Mouse (Mus musculus) right cerebral cortex, adult 2 months (tissue): ENCODE data around the gene Rmi2.
A peak's percentile ranks its signal among the peaks of the same experiment; 100 is the strongest.

Experiments
- DNase-seq, 2 experiments: peaks; one replicate each; pipeline ENCODE4 v3.0.0; 2021 to 2022; ENCODE audit warnings: low spot score in 2 of 2

Gene Rmi2

GRCm38 (mm10) chr16:10865592-10865987 is 30.7 kb downstream of the Rmi2 start:
- no peak for DNase-seq

DNA sequence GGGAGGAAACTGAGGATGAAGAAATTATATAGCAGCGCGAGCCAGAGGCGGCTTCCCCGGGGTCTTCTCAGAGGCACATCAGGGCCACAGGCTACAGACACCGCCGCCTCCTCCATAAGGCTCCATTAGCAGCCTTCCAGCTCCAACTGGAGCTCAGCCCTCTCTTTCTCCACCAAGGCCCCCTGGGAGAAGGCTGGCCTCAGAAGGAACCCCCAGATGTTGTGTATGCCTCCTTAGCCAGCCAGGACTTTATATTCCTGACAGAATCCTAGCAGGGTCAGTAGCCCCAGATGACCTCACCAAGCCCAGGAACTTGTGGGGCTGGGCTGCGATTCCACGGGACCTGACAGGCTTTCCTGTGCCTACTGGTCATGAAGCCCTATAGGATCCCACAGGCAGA is 32.0 kb downstream of the Rmi2 start:
- DNase-seq, result no peak

GRCm38 (mm10) chr16:10867501-10867900 is 32.6 kb downstream of the Rmi2 start:
- DNase-seq, result no peak

DNA sequence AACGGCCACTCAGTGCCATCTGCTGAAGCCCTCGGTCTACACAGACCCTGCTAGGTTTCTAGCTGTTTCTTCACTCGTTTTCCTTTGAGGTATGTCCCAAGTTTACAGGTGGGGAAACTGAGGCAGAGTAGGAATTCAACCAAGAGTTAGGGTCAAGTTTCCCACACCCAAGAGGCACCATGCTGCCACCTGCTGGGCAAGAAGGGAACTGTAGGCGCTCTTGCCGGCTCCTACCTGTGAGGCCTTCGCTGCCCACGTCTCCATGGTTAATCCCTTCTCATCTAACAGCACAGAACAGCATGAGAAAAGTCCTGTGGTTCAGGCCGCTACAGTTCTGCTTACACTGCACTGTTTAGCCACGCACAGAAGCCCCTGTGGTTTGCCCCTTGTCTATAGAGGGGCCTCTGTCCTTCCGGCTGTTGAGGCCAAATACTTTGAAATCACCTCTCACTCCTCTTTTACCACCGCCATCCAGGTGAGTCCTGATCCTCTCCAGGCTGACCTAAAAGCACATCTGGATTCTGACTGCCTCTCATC is 33.1 kb downstream of the Rmi2 start:
- DNase-seq, result peak; percentile 61 to 62

GRCm38 (mm10) chr16:10870969-10871368 is 36.1 kb downstream of the Rmi2 start:
- DNase-seq, result no peak

- DNase-seq, result no peak
These were observed 38.0 kb downstream of the Rmi2 start for GRCm38 (mm10) chr16:10872825-10873360.

- DNase-seq, result peak; percentile 87 to 92
These were observed 38.8 kb downstream of the Rmi2 start for GRCm38 (mm10) chr16:10873654-10874053.

DNA sequence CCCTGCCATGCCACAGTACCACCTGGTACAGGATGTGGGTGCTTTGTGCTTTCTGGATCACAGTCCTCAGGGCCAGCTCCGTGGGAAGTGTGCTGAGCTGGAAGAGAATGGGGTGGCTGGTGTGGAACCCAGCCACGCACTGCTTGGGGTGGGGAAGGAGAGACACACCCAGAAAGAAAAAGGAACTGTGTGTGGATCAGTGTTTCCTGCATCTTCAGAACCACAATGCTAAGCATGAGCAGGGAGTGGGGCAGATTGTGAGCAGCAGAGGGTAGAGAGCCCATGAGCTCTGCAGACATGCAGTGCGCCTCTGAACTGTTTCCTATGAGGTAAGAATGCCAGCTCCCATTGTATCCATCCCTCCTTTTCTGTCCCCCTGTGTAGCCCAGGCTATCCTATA is 43.4 kb downstream of the Rmi2 start:
- DNase-seq, result no peak

GRCm38 (mm10) chr16:10879467-10879866 is 44.6 kb downstream of the Rmi2 start:
- peak; percentile 66 to 68 for DNase-seq

DNA sequence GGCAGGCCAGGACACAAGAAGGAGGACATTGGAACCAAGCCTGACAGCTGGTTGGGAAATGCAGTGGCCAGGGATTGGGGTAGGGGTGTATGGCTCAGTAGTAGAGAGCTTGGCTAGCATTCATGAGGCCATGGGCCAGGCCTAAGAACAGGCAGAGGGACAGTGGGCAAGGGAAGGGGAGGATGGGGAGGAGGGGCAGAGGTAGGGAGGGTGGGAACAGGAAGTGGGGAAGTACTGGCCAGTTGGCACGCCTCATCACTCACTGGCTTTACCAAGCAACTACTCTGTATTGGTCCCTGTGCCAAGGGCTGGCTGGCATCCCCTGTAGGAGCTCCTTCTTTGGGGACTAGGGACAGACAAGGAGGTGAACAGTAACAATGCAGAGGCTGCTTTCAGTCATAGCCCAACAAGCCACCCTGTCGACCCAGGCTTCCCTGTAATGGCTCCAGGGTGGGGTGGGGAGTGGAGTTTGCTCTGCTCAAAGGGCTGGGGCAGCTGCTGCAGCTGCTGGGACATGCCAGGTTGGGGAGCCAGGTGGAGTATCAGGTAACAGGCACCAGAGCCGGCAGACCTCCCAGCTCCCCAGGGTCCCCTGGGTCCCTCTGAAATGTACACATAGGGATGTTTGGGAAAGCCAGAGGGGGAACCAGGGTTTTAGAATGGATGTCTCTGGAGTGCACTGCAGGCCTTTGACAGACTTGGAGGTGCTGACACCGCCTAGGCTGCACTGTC is 46.5 kb downstream of the Rmi2 start:
- no peak for DNase-seq

- DNase-seq, result no peak
These were observed 52.6 kb downstream of the Rmi2 start for GRCm38 (mm10) chr16:10887436-10887835.

- no peak for DNase-seq
These were observed 55.5 kb downstream of the Rmi2 start for GRCm38 (mm10) chr16:10890363-10890762.

- no peak for DNase-seq
These were observed 58.3 kb downstream of the Rmi2 start for GRCm38 (mm10) chr16:10893161-10893560.

DNA sequence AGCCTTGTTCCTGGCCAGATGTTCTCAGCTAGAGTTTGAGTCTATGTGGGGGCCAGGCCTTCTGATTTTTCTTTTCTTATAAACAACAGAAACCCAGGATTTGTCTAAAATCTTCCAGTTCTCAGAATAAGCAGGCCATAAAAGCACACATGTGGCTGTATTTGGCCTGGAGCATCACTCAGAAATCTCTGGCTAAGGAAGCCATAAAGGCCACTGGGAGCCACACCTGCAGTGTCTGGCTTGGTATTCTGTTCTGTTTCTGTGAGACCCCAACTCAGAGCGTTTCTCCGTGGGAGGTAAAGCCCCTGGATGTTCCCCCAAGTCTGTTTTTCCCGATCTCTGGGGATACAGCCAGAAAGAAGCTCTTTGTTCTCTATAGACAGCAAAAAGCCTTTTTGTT is 61.0 kb downstream of the Rmi2 start:
- no peak for DNase-seq

DNA sequence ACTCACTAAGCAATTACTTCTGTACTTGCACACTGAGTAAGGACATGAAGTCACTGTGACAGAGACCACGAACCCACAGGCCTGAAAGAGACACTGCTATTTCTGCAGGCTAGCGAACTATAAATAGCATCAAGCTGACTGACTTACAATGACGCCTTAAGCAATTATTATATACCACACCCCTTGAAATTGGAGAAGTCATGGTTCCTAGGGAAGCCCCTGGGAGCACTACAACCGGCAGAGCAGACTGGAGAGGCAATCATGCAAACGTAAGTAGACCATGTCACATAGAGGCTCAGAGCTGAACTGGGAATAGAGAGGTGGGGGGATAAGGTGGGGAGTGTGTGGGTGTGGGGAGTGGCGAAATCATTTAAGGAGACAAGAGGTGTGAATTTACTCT is 62.5 kb downstream of the Rmi2 start:
- DNase-seq, result no peak

GRCm38 (mm10) chr16:10900736-10901135 is 65.9 kb downstream of the Rmi2 start:
- DNase-seq, result no peak

GRCm38 (mm10) chr16:10901956-10902355 is 67.1 kb downstream of the Rmi2 start:
- DNase-seq, result no peak

DNA sequence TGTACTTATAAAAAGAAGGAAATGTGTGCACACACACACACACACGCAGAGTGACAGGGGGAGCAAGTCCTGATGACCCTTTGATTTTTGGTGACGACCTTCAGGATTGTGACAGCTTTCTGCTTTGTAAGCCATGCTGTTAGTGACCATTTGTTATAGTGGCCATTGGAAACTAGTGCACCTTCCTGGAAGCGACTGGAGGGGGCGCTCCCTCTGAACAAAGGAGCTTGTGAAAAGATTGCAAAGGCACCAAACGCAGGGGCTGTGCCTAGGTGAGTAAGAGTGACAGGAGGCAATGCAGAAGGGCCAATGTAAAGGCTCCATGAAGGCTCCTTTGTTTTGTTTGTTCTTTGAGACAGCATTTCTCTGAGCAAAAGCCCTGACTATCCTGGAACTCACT is 68.0 kb downstream of the Rmi2 start:
- no peak for DNase-seq

- DNase-seq, result no peak
These were observed 70.8 kb downstream of the Rmi2 start for GRCm38 (mm10) chr16:10905661-10906113.

- DNase-seq, result no peak
These were observed 75.7 kb downstream of the Rmi2 start for GRCm38 (mm10) chr16:10910541-10910940.

GRCm38 (mm10) chr16:10911061-10911460 is 76.2 kb downstream of the Rmi2 start:
- no peak for DNase-seq

DNA sequence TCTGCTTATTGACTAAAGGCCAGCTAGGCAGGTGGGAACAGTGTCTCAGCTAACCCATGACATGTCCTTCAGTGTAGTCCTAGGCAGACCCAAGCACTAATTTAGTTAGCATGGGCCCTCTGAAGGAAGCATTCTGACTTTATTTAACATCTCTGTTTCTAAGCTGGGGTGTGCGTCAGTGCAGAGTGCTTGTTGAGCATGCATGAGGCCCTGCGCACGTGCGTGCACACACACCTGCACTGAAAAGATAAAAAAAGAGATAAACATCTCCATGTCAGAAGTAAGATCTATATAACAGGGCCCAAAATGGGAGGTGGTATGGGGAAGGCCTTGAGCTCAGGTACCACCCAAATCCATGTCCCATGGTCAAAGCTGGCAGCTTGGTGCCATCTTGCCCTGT is 80.2 kb downstream of the Rmi2 start:
- no peak for DNase-seq

DNA sequence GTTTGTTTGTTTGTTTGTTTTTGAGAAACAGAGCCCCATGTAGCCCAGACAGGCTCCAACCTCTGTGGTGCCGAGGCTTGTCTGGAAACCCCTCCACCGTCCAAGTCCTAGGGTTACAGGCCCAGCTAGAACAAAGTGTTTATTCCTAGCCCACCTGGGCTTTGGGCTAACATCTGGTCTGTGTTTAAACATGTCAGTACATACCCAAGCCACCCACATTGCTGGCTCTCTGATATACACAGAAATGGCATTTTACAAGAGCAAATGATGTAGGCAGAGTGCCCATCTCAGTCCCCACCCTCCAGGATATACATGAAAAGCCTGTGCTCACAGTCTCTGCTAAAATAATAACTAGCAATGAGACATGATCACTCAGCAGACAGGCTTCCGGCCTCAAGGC is 81.4 kb downstream of the Rmi2 start:
- DNase-seq, result no peak
